Mouse (Mus musculus) spleen, postnatal 14 days (tissue): ENCODE measurements at regions not wholly inside any gene's neighbourhood (a gene's known extent, or its start where the extent isn't known, plus 50 kb on each side); places are given as distances from the start of the nearest gene placed in this dataset.

ENCODE experiments used
- DNase-seq, 2 experiments: peaks; one replicate each; pipeline ENCODE4 v3.0.0; 2021 to 2022; ENCODE audit warnings: low spot score in 2 of 2

GRCm38 (mm10) chr1:76081700-76082099, 535.6 kb downstream of the Slc4a3 start:
- DNase-seq, result no peak

- DNase-seq, result no peak
Measured at GRCm38 (mm10) chr1:76083273-76084036, 537.4 kb downstream of the Slc4a3 start.

GRCm38 (mm10) chr1:76091031-76091430, 545.0 kb downstream of the Slc4a3 start:
- DNase-seq, result no peak

- DNase-seq, result no peak
Measured at GRCm38 (mm10) chr1:76113281-76113680, 567.2 kb downstream of the Slc4a3 start.

- no peak for DNase-seq
Measured at GRCm38 (mm10) chr1:76120840-76121239, 574.8 kb downstream of the Slc4a3 start.

GRCm38 (mm10) chr1:76130353-76130752, 584.3 kb downstream of the Slc4a3 start:
- DNase-seq, result no peak

- no peak for DNase-seq
Measured at GRCm38 (mm10) chr1:76136810-76137209, 590.7 kb downstream of the Slc4a3 start.

GRCm38 (mm10) chr1:76137701-76138100, 591.6 kb downstream of the Slc4a3 start:
- no peak for DNase-seq

- DNase-seq, result no peak
Measured at GRCm38 (mm10) chr1:76143516-76143915, 597.5 kb downstream of the Slc4a3 start.

- no peak for DNase-seq
Measured at GRCm38 (mm10) chr1:76148963-76149362, 602.9 kb downstream of the Slc4a3 start.

- no peak for DNase-seq
Measured at GRCm38 (mm10) chr1:76156291-76156690, 610.2 kb downstream of the Slc4a3 start.

- no peak for DNase-seq
Measured at GRCm38 (mm10) chr1:76167486-76167885, 621.4 kb downstream of the Slc4a3 start.

- no peak for DNase-seq
Measured at GRCm38 (mm10) chr1:76181181-76181580, 635.1 kb downstream of the Slc4a3 start.

- DNase-seq, result no peak
Measured at GRCm38 (mm10) chr1:76194844-76195243, 648.8 kb downstream of the Slc4a3 start.

- DNase-seq, result no peak
Measured at GRCm38 (mm10) chr1:76197651-76198050, 651.6 kb downstream of the Slc4a3 start.

GRCm38 (mm10) chr1:76200906-76201305, 654.8 kb downstream of the Slc4a3 start:
- no peak for DNase-seq

- no peak for DNase-seq
Measured at GRCm38 (mm10) chr1:76212486-76212885, 666.4 kb downstream of the Slc4a3 start.

- no peak for DNase-seq
Measured at GRCm38 (mm10) chr1:76244721-76245120, 698.7 kb downstream of the Slc4a3 start.

GRCm38 (mm10) chr1:76246181-76246796, 700.2 kb downstream of the Slc4a3 start:
- no peak for DNase-seq

GRCm38 (mm10) chr1:76247126-76247525, 701.1 kb downstream of the Slc4a3 start:
- DNase-seq, result no peak

GRCm38 (mm10) chr1:76258217-76258616, 712.2 kb downstream of the Slc4a3 start:
- DNase-seq, result no peak

- no peak for DNase-seq
Measured at GRCm38 (mm10) chr1:76276148-76276547, 730.1 kb downstream of the Slc4a3 start.

GRCm38 (mm10) chr1:76276624-76277023, 730.6 kb downstream of the Slc4a3 start:
- DNase-seq, result no peak
